ENCODE assay signal across 13 mouse cellular contexts in genomic region chr16:44481599-44482593, GRCm38 (mm10).
DNase-seq lines count a peak whose midpoint lies in the region; ATAC-seq lines count a peak whose summit lies in the region.
"Had no signal": no experiment of that assay in that cellular context is flagged by ENCODE, and none has a peak within 500 bp of the region (broad histone marks: within the 10 kb centered on the region; RNA-seq: fewer than 3 reads in every experiment).

No protein-coding gene starts in this region.

- no peak overlapping the region for H3K9ac ChIP-seq in forebrain, embryonic 11.5 days (ENCODE audit: low read length)
- H3K9ac ChIP-seq in forebrain, embryonic 12.5 days = no peak overlapping the region
- H3K9ac ChIP-seq in limb, embryonic 12.5 days (replicated peaks) = no peak overlapping the region
- no peak overlapping the region for H3K9ac ChIP-seq in limb, embryonic 15.5 days

- no peak overlapping the region for H3K4me2 ChIP-seq in forebrain, embryonic 11.5 days (ENCODE audit: low read depth, low read length, severe bottlenecking)
- H3K4me2 ChIP-seq in forebrain, embryonic 12.5 days = no peak overlapping the region
- no peak overlapping the region for H3K4me2 ChIP-seq in limb, embryonic 12.5 days
- no peak overlapping the region for H3K4me2 ChIP-seq in limb, embryonic 15.5 days

- no peak for ATAC-seq in forebrain, embryonic 11.5 days (replicated peaks; ENCODE audit: low FRiP score)
- no peak for ATAC-seq in forebrain, embryonic 12.5 days (ENCODE audit: low FRiP score)
- no peak for ATAC-seq in limb, embryonic 12.5 days (ENCODE audit: insufficient number of reproducible peaks, insufficient read depth, low FRiP score, low TSS enrichment, low read depth)
- no peak for ATAC-seq in limb, embryonic 15.5 days (ENCODE audit: insufficient number of reproducible peaks, low FRiP score, low TSS enrichment, low read depth)
- ATAC-seq: Patski had no signal

- 49% methylated on average over 28 of the region's 28 CpGs for WGBS in forebrain, embryonic 11.5 days
- WGBS in forebrain, embryonic 12.5 days = 39% methylated on average over 28 of the region's 28 CpGs
- 50% methylated on average over 28 of the region's 28 CpGs for WGBS in limb, embryonic 12.5 days
- WGBS in limb, embryonic 10.5 days = 51% methylated on average over 28 of the region's 28 CpGs
- 49% methylated on average over 28 of the region's 28 CpGs for WGBS in limb, embryonic 15.5 days

- H3K9me3 ChIP-seq in forebrain, embryonic 11.5 days (ENCODE audit: control insufficient read depth, low read length) = no peaks in the 10 kb centered on the region
- no peaks in the 10 kb centered on the region for H3K9me3 ChIP-seq in forebrain, embryonic 12.5 days
- no peaks in the 10 kb centered on the region for H3K9me3 ChIP-seq in limb, embryonic 12.5 days
- no peaks in the 10 kb centered on the region for H3K9me3 ChIP-seq in limb, embryonic 10.5 days (replicated peaks)
- H3K9me3 ChIP-seq in limb, embryonic 15.5 days = no peaks in the 10 kb centered on the region

- H3K4me3 ChIP-seq in forebrain, embryonic 11.5 days (ENCODE audit: low read depth, low read length) = no peak overlapping the region
- H3K4me3 ChIP-seq in forebrain, embryonic 12.5 days (replicated peaks) = no peak overlapping the region
- H3K4me3 ChIP-seq in limb, embryonic 12.5 days (replicated peaks) = no peak overlapping the region
- H3K4me3 ChIP-seq in limb, embryonic 10.5 days = no peak overlapping the region
- H3K4me3 ChIP-seq in limb, embryonic 15.5 days = no peak overlapping the region
- H3K4me3 ChIP-seq: layer of hippocampus, adult 2 months had no signal

- H3K4me1 ChIP-seq in forebrain, embryonic 11.5 days (replicated peaks; ENCODE audit: control insufficient read depth, insufficient read depth, low read length) = peaks cover 2% of the 10 kb centered on the region; the same call in 1 of the 2 replicates
- peaks cover 17% of the 10 kb centered on the region for H3K4me1 ChIP-seq in forebrain, embryonic 12.5 days
- peaks cover 12% of the 10 kb centered on the region; the same call in 1 of the 2 replicates for H3K4me1 ChIP-seq in limb, embryonic 12.5 days (replicated peaks)
- H3K4me1 ChIP-seq in limb, embryonic 10.5 days = no peaks in the 10 kb centered on the region; the same call in 1 of the 2 replicates
- peaks cover 39% of the 10 kb centered on the region for H3K4me1 ChIP-seq in limb, embryonic 15.5 days

- H3K27ac ChIP-seq in forebrain, embryonic 11.5 days (ENCODE audit: low read depth, low read length) = no peak overlapping the region
- H3K27ac ChIP-seq in forebrain, embryonic 12.5 days = no peak overlapping the region
- H3K27ac ChIP-seq in limb, embryonic 12.5 days = 0 out of 2 replicates have a peak overlapping the region, but pooled peaks have one; percentile 12
- H3K27ac ChIP-seq in limb, embryonic 10.5 days = no peak overlapping the region
- peak overlapping the region; percentile 77 for H3K27ac ChIP-seq in limb, embryonic 15.5 days
- H3K27ac ChIP-seq: layer of hippocampus, adult 2 months had no signal

- no peaks in the 10 kb centered on the region for H3K27me3 ChIP-seq in forebrain, embryonic 11.5 days (ENCODE audit: control insufficient read depth, insufficient read depth, low read length)
- peaks cover 3% of the 10 kb centered on the region for H3K27me3 ChIP-seq in forebrain, embryonic 12.5 days
- H3K27me3 ChIP-seq in limb, embryonic 12.5 days = 0 out of 2 replicates have a peak, but pooled peaks cover 3% of the 10 kb centered on the region
- no peaks in the 10 kb centered on the region for H3K27me3 ChIP-seq in limb, embryonic 10.5 days (ENCODE audit: low read depth, poor library complexity, severe bottlenecking)
- no peaks in the 10 kb centered on the region for H3K27me3 ChIP-seq in limb, embryonic 15.5 days

- H3K36me3 ChIP-seq in forebrain, embryonic 11.5 days (ENCODE audit: control insufficient read depth, insufficient read depth, low read length) = no peaks in the 10 kb centered on the region
- peaks cover 27% of the 10 kb centered on the region for H3K36me3 ChIP-seq in forebrain, embryonic 12.5 days (replicated peaks)
- H3K36me3 ChIP-seq in limb, embryonic 12.5 days = peaks cover 49% of the 10 kb centered on the region
- H3K36me3 ChIP-seq in limb, embryonic 10.5 days = peaks cover 39% of the 10 kb centered on the region
- H3K36me3 ChIP-seq in limb, embryonic 15.5 days = peaks cover 36% of the 10 kb centered on the region

- DNase-seq in forebrain, embryonic 11.5 days (ENCODE audit: low spot score) = peak; percentile 47
- no peak for DNase-seq in limb, embryonic 10.5 days (ENCODE audit: low spot score)
- DNase-seq in cerebellum, postnatal 25 days = peak; percentile 34 to 37
- DNase-seq in layer of hippocampus, postnatal 10 days (ENCODE audit: low spot score in 2 of 2) = no peak
- DNase-seq in frontal cortex, postnatal 10 days (ENCODE audit: low spot score in 2 of 2) = no peak
- DNase-seq: gastrocnemius, postnatal 10 days; liver; retina, postnatal 1 day had no signal

Comparison
In these comparisons a context has a peak if more than half of its experiments do, and no peak if none do; other contexts are left out.
1. H3K27ac ChIP-seq: peak in limb, embryonic 12.5 days (single experiment) and limb, embryonic 15.5 days (single experiment); none in forebrain, embryonic 11.5 days (single experiment), forebrain, embryonic 12.5 days (single experiment) and limb, embryonic 10.5 days (single experiment).
2. DNase-seq: peak in forebrain, embryonic 11.5 days (single experiment) and cerebellum, postnatal 25 days (2 of 2); none in limb, embryonic 10.5 days (single experiment), layer of hippocampus, postnatal 10 days (0 of 2) and frontal cortex, postnatal 10 days (0 of 2).